Mouse (Mus musculus): ENCODE results near the gene Npb. TPM values are rescaled to one million over a fixed set of nuclear protein-coding genes. Genes with fewer than 3 reads are reported as not detected.
A peak's percentile ranks its signal among the peaks of the same experiment; 100 is the strongest.

Gene Npb
- polyA plus RNA-seq, 1 experiment from 2014 or later: 12.1 TPM

- Histone ChIP-seq H3K9ac (peak within 1 kb of the TSS; percentile 35; the same call in 1 of the 2 replicates), H3K27ac (peak within 1 kb of the TSS; percentile 27; the same call in 1 of the 2 replicates), H3K4me2 (peak within 1 kb of the TSS; percentile 88), H3K27me3 (replicated peaks) (no peaks in the 10 kb centered on the region), H3K4me3 (replicated peaks) (peak within 1 kb of the TSS; percentile 53), H3K9me3 (no peaks in the 10 kb centered on the region), H3K36me3 (no peaks in the 10 kb centered on the region), H3K4me1 (peaks cover 14% of the 10 kb centered on the region; the same call in 1 of the 2 replicates)
- peak; percentile 99 for ATAC-seq (ENCODE audit: insufficient read depth, low FRiP score, low read depth)
- 2% methylated on average over 15 of the region's 15 CpGs for WGBS
Measured at GRCm38 (mm10) chr11:120643601-120643987, 35.3 kb downstream of the Npb start, which contains the start of gene Pycr1. Pycr1 (minus strand) TSS chr11:120643769.

GRCm38 (mm10) chr11:120647047-120647830 lies 39.0 kb downstream of the Npb start:
- Histone ChIP-seq H3K36me3 (no peaks in the 10 kb centered on the region), H3K9ac (no peak overlapping the region), H3K27ac (no peak overlapping the region), H3K4me3 (replicated peaks) (no peak overlapping the region), H3K4me2 (0 out of 2 replicates have a peak overlapping the region, but pooled peaks have one; percentile 56), H3K27me3 (replicated peaks) (no peaks in the 10 kb centered on the region), H3K4me1 (peaks cover 14% of the 10 kb centered on the region; the same call in 1 of the 2 replicates), H3K9me3 (no peaks in the 10 kb centered on the region)
- no peak for ATAC-seq (ENCODE audit: insufficient read depth, low FRiP score, low read depth)
- 81% methylated on average over 35 of the region's 35 CpGs for WGBS

- peak within 1 kb of the TSS; percentile 56 for H3K4me2 ChIP-seq
- WGBS: 5% methylated on average over 13 of the region's 13 CpGs
- no peak for ATAC-seq (ENCODE audit: insufficient read depth, low FRiP score, low read depth)
- no peaks in the 10 kb centered on the region for H3K27me3 ChIP-seq (replicated peaks)
- H3K4me3 ChIP-seq (replicated peaks): peak within 1 kb of the TSS; percentile 28
- no peak within 1 kb of the TSS for H3K27ac ChIP-seq
- H3K4me1 ChIP-seq: peaks cover 8% of the 10 kb centered on the region; the same call in 1 of the 2 replicates
- no peaks in the 10 kb centered on the region for H3K9me3 ChIP-seq
- no peak within 1 kb of the TSS for H3K9ac ChIP-seq
- H3K36me3 ChIP-seq: no peaks in the 10 kb centered on the region
Measured at GRCm38 (mm10) chr11:120648001-120648476, 39.8 kb downstream of the Npb start, which contains the start of gene Myadml2. Myadml2 (minus strand) TSS chr11:120648158.

DNA sequence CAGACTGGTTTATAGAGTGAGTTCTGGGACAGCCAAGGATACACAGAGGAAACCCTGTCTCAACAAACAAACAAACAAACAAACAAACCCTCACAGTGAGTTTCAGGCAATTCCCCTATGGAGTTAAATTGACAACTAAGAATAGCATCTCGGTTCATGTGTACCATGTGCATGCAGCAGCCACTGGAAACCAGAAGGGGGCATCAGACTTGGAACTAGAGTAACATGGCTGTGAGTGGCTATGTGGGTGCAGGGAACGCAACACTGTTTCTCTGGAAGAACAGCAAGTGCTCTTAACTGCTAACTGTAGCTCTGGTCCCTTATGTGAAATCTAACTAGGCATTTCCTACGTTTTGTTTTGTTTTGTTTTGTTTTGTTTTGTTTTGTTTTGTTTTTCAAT lies 43.6 kb downstream of the Npb start:
- Histone ChIP-seq H3K4me1 (peaks cover 4% of the 10 kb centered on the region; the same call in 1 of the 2 replicates), H3K9ac (no peak overlapping the region), H3K27me3 (replicated peaks) (peaks cover 7% of the 10 kb centered on the region; the same call in 1 of the 2 replicates), H3K36me3 (no peaks in the 10 kb centered on the region), H3K4me3 (replicated peaks) (no peak overlapping the region), H3K9me3 (no peaks in the 10 kb centered on the region), H3K27ac (no peak overlapping the region), H3K4me2 (no peak overlapping the region)
- no peak for ATAC-seq (ENCODE audit: insufficient read depth, low FRiP score, low read depth)
- 75% methylated on average over 3 of the region's 3 CpGs for WGBS

DNA sequence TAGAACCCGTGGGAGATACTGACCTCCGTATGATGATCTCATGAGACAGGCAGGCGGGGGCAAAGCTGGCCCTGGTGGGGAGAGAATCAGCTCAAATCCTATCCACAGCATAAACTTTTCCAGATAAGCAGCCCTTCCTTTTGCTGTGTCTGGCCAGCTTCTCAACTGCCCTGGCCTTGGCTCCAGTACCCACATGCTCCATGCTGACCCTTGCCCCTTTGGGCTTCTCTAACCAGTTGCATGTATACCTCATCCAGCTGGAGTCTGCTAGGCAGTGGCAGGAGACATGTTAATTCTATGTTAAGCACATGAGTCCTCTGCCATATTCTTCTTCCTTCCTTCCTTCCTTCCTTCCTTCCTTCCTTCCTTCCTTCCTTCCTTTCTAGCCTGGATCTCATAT lies 46.5 kb downstream of the Npb start:
- no peak overlapping the region for H3K4me3 ChIP-seq (replicated peaks)
- no peak for ATAC-seq (ENCODE audit: insufficient read depth, low FRiP score, low read depth)
- no peak overlapping the region for H3K9ac ChIP-seq
- no peaks in the 10 kb centered on the region for H3K9me3 ChIP-seq
- peaks cover 3% of the 10 kb centered on the region for H3K4me1 ChIP-seq
- peaks cover 33% of the 10 kb centered on the region for H3K27me3 ChIP-seq (replicated peaks)
- no peak overlapping the region for H3K27ac ChIP-seq
- WGBS: 67% methylated on average over 3 of the region's 3 CpGs
- no peak overlapping the region for H3K4me2 ChIP-seq
- H3K36me3 ChIP-seq: no peaks in the 10 kb centered on the region

DNA sequence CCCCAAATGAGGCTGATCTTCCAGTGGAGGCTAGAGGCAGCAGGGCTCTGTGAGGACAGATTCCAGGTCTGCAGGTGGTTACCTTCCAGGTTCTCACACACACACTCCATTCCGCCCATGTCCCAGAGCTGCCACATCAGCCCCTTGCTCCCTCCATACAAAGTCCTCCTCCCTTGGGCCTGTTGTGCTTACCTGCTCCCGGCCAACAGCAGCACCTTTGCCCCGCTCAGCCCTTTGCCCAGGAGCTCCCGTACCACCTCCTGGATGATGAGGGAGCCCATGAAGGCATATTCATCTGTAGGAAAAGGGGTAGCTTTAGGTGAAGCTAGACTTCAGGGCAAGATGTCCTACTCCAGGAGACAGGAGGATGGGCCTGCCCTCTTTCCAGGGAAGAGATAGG lies 49.0 kb downstream of the Npb start:
- Histone ChIP-seq H3K9ac (no peak overlapping the region), H3K36me3 (no peaks in the 10 kb centered on the region), H3K4me1 (peaks cover 18% of the 10 kb centered on the region), H3K27me3 (replicated peaks) (peaks cover 58% of the 10 kb centered on the region), H3K4me3 (replicated peaks) (no peak overlapping the region), H3K27ac (no peak overlapping the region), H3K4me2 (no peak overlapping the region), H3K9me3 (no peaks in the 10 kb centered on the region)
- ATAC-seq (ENCODE audit: insufficient read depth, low FRiP score, low read depth): no peak
- WGBS: 78% methylated on average over 4 of the region's 4 CpGs

Small RNA genes lying within 50 kb of the gene (microRNA-seq; reads per million reads assigned to microRNA genes)
- gene Mir6936: 1.2 reads per million

Other genes with a start within 250 kb of the Npb start
- gene Fscn2, start 246.9 kb upstream of the Npb start, polyA plus RNA-seq (2015; fragmentation: Nextera tagmentation; extraction: Ambion mirVana): 0.49 and 0.85 TPM in 2 replicates
- 31.5 and 33.0 TPM in 2 replicates for gene Faap100, start 229.7 kb upstream of the Npb start, polyA plus RNA-seq (2015; fragmentation: Nextera tagmentation; extraction: Ambion mirVana)
- 28.1 and 29.8 TPM in 2 replicates for gene Nploc4, start 170.8 kb upstream of the Npb start, polyA plus RNA-seq (2015; fragmentation: Nextera tagmentation; extraction: Ambion mirVana)
- not detected in 2 replicates for gene Tspan10, start 165.8 kb upstream of the Npb start, polyA plus RNA-seq (2015; fragmentation: Nextera tagmentation; extraction: Ambion mirVana)
- gene Pde6g, start 155.0 kb upstream of the Npb start, polyA plus RNA-seq (2015; fragmentation: Nextera tagmentation; extraction: Ambion mirVana): 0.26 TPM in 1 of 2 replicates, not detected in the other
- gene Oxld1, start 150.4 kb upstream of the Npb start, polyA plus RNA-seq (2015; fragmentation: Nextera tagmentation; extraction: Ambion mirVana): 15.7 and 16.1 TPM in 2 replicates
- 30.5 and 32.2 TPM in 2 replicates for gene Ccdc137, start 150.4 kb upstream of the Npb start, polyA plus RNA-seq (2015; fragmentation: Nextera tagmentation; extraction: Ambion mirVana)
- 40.0 and 42.7 TPM in 2 replicates for gene Arl16, start 140.9 kb upstream of the Npb start, polyA plus RNA-seq (2015; fragmentation: Nextera tagmentation; extraction: Ambion mirVana)
- 157 and 168 TPM in 2 replicates for gene Mrpl12, start 123.9 kb upstream of the Npb start, polyA plus RNA-seq (2015; fragmentation: Nextera tagmentation; extraction: Ambion mirVana)
- 70.7 and 71.4 TPM in 2 replicates for gene Slc25a10, start 116.6 kb upstream of the Npb start, polyA plus RNA-seq (2015; fragmentation: Nextera tagmentation; extraction: Ambion mirVana)
- 1.7 and 2.4 TPM in 2 replicates for gene Gcgr, start 77.8 kb upstream of the Npb start, polyA plus RNA-seq (2015; fragmentation: Nextera tagmentation; extraction: Ambion mirVana)
- gene Mcrip1, start 58.8 kb upstream of the Npb start, polyA plus RNA-seq (2015; fragmentation: Nextera tagmentation; extraction: Ambion mirVana): 167 TPM in 2 replicates
- gene Ppp1r27, start 57.3 kb upstream of the Npb start, polyA plus RNA-seq (2015; fragmentation: Nextera tagmentation; extraction: Ambion mirVana): 0.59 TPM in 1 of 2 replicates, not detected in the other
- gene P4hb, start 35.2 kb upstream of the Npb start, polyA plus RNA-seq (2015; fragmentation: Nextera tagmentation; extraction: Ambion mirVana): 954 and 1,026 TPM in 2 replicates
- 537 and 556 TPM in 2 replicates for gene Arhgdia, start 26.9 kb upstream of the Npb start, polyA plus RNA-seq (2015; fragmentation: Nextera tagmentation; extraction: Ambion mirVana)
- 420 and 451 TPM in 2 replicates for gene Alyref, start 10.1 kb upstream of the Npb start, polyA plus RNA-seq (2015; fragmentation: Nextera tagmentation; extraction: Ambion mirVana)
- gene Anapc11, start 10.1 kb upstream of the Npb start, polyA plus RNA-seq (2015; fragmentation: Nextera tagmentation; extraction: Ambion mirVana): 196 and 200 TPM in 2 replicates
- 183 and 188 TPM in 2 replicates for gene Pcyt2, start 9.5 kb downstream of the Npb start, polyA plus RNA-seq (2015; fragmentation: Nextera tagmentation; extraction: Ambion mirVana)
- gene Sirt7, start 16.8 kb downstream of the Npb start, polyA plus RNA-seq (2015; fragmentation: Nextera tagmentation; extraction: Ambion mirVana): 38.1 and 39.0 TPM in 2 replicates
- 29.3 and 31.9 TPM in 2 replicates for gene Mafg, start 25.1 kb downstream of the Npb start, polyA plus RNA-seq (2015; fragmentation: Nextera tagmentation; extraction: Ambion mirVana)
- gene Pycr1, start 35.3 kb downstream of the Npb start, polyA plus RNA-seq (2015; fragmentation: Nextera tagmentation; extraction: Ambion mirVana): 32.5 and 32.7 TPM in 2 replicates
- gene Myadml2, start 39.7 kb downstream of the Npb start, polyA plus RNA-seq (2015; fragmentation: Nextera tagmentation; extraction: Ambion mirVana): 0.28 and 0.44 TPM in 2 replicates
- 3.9 and 4.9 TPM in 2 replicates for gene Notum, start 52.7 kb downstream of the Npb start, polyA plus RNA-seq (2015; fragmentation: Nextera tagmentation; extraction: Ambion mirVana)
- gene Aspscr1, start 64.5 kb downstream of the Npb start, polyA plus RNA-seq (2015; fragmentation: Nextera tagmentation; extraction: Ambion mirVana): 105 and 113 TPM in 2 replicates
- gene Cenpx, start 105.3 kb downstream of the Npb start, polyA plus RNA-seq (2015; fragmentation: Nextera tagmentation; extraction: Ambion mirVana): 155 and 158 TPM in 2 replicates
- 55.7 and 57.3 TPM in 2 replicates for gene Lrrc45, start 105.4 kb downstream of the Npb start, polyA plus RNA-seq (2015; fragmentation: Nextera tagmentation; extraction: Ambion mirVana)
- gene Rac3, start 113.0 kb downstream of the Npb start, polyA plus RNA-seq (2015; fragmentation: Nextera tagmentation; extraction: Ambion mirVana): 36.4 and 39.4 TPM in 2 replicates
- gene Dcxr, start 118.8 kb downstream of the Npb start, polyA plus RNA-seq (2015; fragmentation: Nextera tagmentation; extraction: Ambion mirVana): 31.6 and 33.5 TPM in 2 replicates
- gene Cbr2, start 123.6 kb downstream of the Npb start, polyA plus RNA-seq (2015; fragmentation: Nextera tagmentation; extraction: Ambion mirVana): 54.5 and 82.4 TPM in 2 replicates
- 4.3 and 9.3 TPM in 2 replicates for gene Hmga1b, start 154.3 kb downstream of the Npb start, polyA plus RNA-seq (2015; fragmentation: Nextera tagmentation; extraction: Ambion mirVana)
- gene Rfng, start 175.7 kb downstream of the Npb start, polyA plus RNA-seq (2015; fragmentation: Nextera tagmentation; extraction: Ambion mirVana): 35.8 and 40.9 TPM in 2 replicates
- gene Gps1, start 175.8 kb downstream of the Npb start, polyA plus RNA-seq (2015; fragmentation: Nextera tagmentation; extraction: Ambion mirVana): 157 and 172 TPM in 2 replicates
- gene Dus1l, start 187.9 kb downstream of the Npb start, polyA plus RNA-seq (2015; fragmentation: Nextera tagmentation; extraction: Ambion mirVana): 69.2 and 79.0 TPM in 2 replicates
- gene Fasn, start 216.1 kb downstream of the Npb start, polyA plus RNA-seq (2015; fragmentation: Nextera tagmentation; extraction: Ambion mirVana): 45.9 and 46.3 TPM in 2 replicates

Data from stomach, embryonic 15.5 days (tissue).